Mouse (Mus musculus) adrenal gland (tissue): ENCODE results near the gene Chit1.

Source experiments
- intact Hi-C: fragments of 180-260 bp; cut with DNase I; formaldehyde crosslinking; loops from one replicate; pipeline ENCODE4 v1.15.1; 2025
- long read RNA-seq, 2 experiments: library from polyadenylated mRNA; unstranded; transcript quantifications; one replicate each; pipeline ENCODE4 v2.0.0; 2020; ENCODE audit warnings: borderline replicate concordance in 1 of 2; ENCODE audit not compliant: insufficient replicate concordance in 1 of 2

Chit1 gene
- long read RNA-seq, experiment 1: 0 reads
- long read RNA-seq, experiment 2: 0 reads

GRCm38 (mm10) chr1:134110979-134111378 is at the start of gene Chit1:
Gene Chit1 (plus strand): TSS chr1:134111242.
- intact Hi-C loops: no loop called here

GRCm38 (mm10) chr1:134061915-134062314 is 49.1 kb upstream of the Chit1 start:
- intact Hi-C loops: loop anchor here (2.0 kb wide), 1 partner anchor 15 kb away; no protein-coding TSS in a partner anchor

GRCm38 (mm10) chr1:134062411-134063085 is 48.5 kb upstream of the Chit1 start:
- intact Hi-C loops: no loop called here

- intact Hi-C loops: no loop called here
These were observed 47.8 kb upstream of the Chit1 start for GRCm38 (mm10) chr1:134063086-134063772.

- intact Hi-C loops: no loop called here
These were observed 47.3 kb upstream of the Chit1 start for GRCm38 (mm10) chr1:134063773-134064125.

- intact Hi-C loops: no loop called here
These were observed 46.7 kb upstream of the Chit1 start for GRCm38 (mm10) chr1:134064296-134064831.

- intact Hi-C loops: no loop called here
These were observed 45.7 kb upstream of the Chit1 start for GRCm38 (mm10) chr1:134065241-134065809.

- intact Hi-C loops: no loop called here
These were observed 44.5 kb upstream of the Chit1 start for GRCm38 (mm10) chr1:134066554-134066953.

- intact Hi-C loops: no loop called here
These were observed 43.9 kb upstream of the Chit1 start for GRCm38 (mm10) chr1:134067143-134067619.

- intact Hi-C loops: no loop called here
These were observed 40.9 kb upstream of the Chit1 start for GRCm38 (mm10) chr1:134070099-134070669.

- intact Hi-C loops: no loop called here
These were observed 39.5 kb upstream of the Chit1 start for GRCm38 (mm10) chr1:134071411-134072018.

- intact Hi-C loops: no loop called here
These were observed 37.9 kb upstream of the Chit1 start for GRCm38 (mm10) chr1:134073061-134073564.

- intact Hi-C loops: no loop called here
These were observed 37.4 kb upstream of the Chit1 start for GRCm38 (mm10) chr1:134073658-134074057.

- intact Hi-C loops: no loop called here
These were observed 36.9 kb upstream of the Chit1 start for GRCm38 (mm10) chr1:134074184-134074583.

GRCm38 (mm10) chr1:134074606-134075005 is 36.4 kb upstream of the Chit1 start:
- intact Hi-C loops: no loop called here

GRCm38 (mm10) chr1:134075532-134075931 is 35.5 kb upstream of the Chit1 start:
- intact Hi-C loops: no loop called here

- intact Hi-C loops: loop anchor here (2.0 kb wide), 1 partner anchor 16 kb away; no protein-coding TSS in a partner anchor
These were observed 34.3 kb upstream of the Chit1 start for GRCm38 (mm10) chr1:134076789-134077188.

- intact Hi-C loops: loop anchor here (2.0 kb wide), 1 partner anchor 17 kb away; no protein-coding TSS in a partner anchor
These were observed 33.5 kb upstream of the Chit1 start for GRCm38 (mm10) chr1:134077389-134078060.

- intact Hi-C loops: no loop called here
These were observed 32.8 kb upstream of the Chit1 start for GRCm38 (mm10) chr1:134078061-134078795.
